Mouse (Mus musculus) 3T3-L1 (cell line): ENCODE measurements at regions not wholly inside any gene's neighbourhood (a gene's known extent, or its start where the extent isn't known, plus 50 kb on each side); places are given as distances from the start of the nearest gene placed in this dataset.
A peak's percentile ranks its signal among the peaks of the same experiment; 100 is the strongest.

Experiments
- DNase-seq: peaks from one replicate; pipeline ENCODE4 v3.0.0-alpha.2; 2015; ENCODE audit warnings: low read depth, low spot score

DNA sequence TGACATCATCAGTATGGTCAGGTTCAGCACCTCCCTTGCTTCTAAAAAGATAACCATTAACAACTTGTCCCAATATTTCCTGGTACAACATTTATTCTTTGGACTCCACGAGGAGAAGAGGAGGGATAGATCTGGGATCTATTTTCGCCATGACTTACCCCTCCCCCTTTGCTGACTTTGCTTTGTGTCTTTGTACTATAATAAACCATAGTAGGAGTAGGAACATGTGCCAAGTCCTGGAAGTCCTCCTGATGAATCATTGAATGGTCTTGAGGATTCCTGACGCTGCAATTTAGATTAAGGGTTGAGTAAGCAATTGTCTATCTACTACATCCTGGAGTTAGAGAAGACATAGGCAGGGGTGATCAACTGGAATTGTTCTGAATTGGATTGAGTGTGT, 71.2 kb downstream of the Rbm11 start:
- DNase-seq, result peak; percentile 8

DNA sequence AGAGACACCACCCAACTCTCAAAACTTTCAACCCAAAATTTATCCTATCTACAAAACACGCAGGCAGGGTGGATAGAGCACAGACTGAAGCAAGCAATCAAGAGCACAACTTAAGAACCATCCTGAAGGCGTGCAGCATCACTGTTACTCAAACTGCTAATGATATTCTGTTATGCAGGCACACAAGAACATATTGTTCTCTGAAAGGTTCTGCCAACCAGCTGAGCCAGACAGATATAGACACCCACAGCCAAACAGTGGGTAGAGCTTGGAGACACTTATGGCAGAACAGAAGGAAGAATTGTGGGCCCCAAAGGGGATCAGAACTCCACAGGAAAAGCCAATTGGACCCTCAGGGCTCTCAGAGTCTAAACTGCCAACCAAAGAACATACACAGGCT, 74.9 kb downstream of the Rbm11 start:
- DNase-seq, result no peak

DNA sequence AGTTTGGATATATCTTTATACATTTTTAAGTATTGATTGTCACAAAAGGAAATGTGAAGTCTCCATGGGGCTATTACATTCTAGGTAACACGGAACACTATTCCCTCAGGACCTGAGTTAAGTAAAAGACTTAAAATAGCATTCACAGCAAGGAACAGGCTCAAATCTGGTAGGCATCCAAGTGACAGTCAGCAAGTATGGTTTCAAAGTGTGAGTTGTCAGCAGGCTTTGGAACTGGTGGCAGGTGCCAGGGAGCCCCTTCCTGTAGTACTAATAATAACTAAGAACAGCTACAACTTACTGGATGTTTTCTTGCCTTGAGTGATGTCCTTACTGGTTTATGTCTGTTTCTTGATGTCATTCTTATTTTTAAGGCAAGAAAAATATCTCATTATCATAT, 79.5 kb downstream of the Rbm11 start:
- DNase-seq, result no peak

DNA sequence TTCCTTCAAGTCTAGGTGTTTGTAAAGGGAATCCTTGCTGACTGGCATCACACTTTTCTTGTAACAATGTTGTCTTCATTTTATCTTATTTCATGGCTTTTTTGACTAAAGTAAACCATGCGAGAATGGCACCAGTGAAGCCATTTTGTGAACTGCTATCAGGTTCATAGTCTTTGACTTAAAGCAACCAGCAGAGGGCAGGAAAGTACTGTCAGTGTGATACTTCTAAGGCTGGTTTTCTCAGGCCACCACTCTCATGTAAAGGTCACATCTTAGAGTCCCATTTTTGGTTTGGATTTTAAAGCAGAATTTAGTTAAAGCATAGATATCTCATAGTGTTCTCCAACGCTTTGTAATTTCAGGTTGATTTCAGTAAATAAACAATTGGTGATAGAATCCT, 83.2 kb downstream of the Rbm11 start:
- peak; percentile 86 for DNase-seq

DNA sequence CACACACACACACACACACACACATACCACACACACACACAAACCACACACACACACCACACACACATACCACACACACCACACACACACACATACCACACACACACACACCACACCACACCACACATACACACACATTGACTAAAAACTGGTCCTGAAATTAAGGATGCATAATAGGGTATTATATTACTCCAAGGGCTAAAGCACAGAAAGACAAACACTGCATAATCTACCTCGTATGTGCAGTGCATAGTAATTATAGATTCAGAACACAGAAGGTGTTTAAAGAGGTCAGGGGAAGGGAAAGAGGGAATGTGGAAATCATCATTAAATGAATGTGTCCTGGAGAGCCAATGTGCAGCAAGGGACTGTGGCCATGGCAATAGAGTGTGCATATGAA, 84.5 kb downstream of the Rbm11 start:
- DNase-seq, result no peak
